ENCODE assay signal across 7 mouse cellular contexts in genomic region chr3:131109686-131110070, GRCm38 (mm10). TPM values are rescaled to one million over a fixed set of nuclear protein-coding genes. Genes with fewer than 3 reads are reported as not detected.
DNase-seq lines count a peak whose midpoint lies in the region; ATAC-seq lines count a peak whose summit lies in the region.

No protein-coding gene starts in this region.

- WGBS in neural tube, embryonic 11.5 days = under 1% methylated on average over 13 of the region's 14 CpGs
- 0% methylated on average over 13 of the region's 14 CpGs for WGBS in forebrain, embryonic 16.5 days
- WGBS in midbrain, embryonic 11.5 days = 1% methylated on average over 12 of the region's 14 CpGs

- H3K9ac ChIP-seq in neural tube, embryonic 11.5 days (ENCODE audit: low read length) = no peak overlapping the region
- H3K9ac ChIP-seq in forebrain, embryonic 16.5 days (replicated peaks; ENCODE audit: low read depth, low read length) = no peak overlapping the region
- peak overlapping the region; percentile 92 for H3K9ac ChIP-seq in midbrain, embryonic 11.5 days (ENCODE audit: low read length)

- H3K4me1 ChIP-seq in neural tube, embryonic 11.5 days (ENCODE audit: control insufficient read depth, insufficient read depth, low read length) = peaks cover 16% of the 10 kb centered on the region
- H3K4me1 ChIP-seq in forebrain, embryonic 16.5 days (replicated peaks; ENCODE audit: control insufficient read depth, insufficient read depth, low read length) = peaks cover 52% of the 10 kb centered on the region
- peaks cover 52% of the 10 kb centered on the region for H3K4me1 ChIP-seq in midbrain, embryonic 11.5 days (ENCODE audit: control insufficient read depth, insufficient read depth, low read length)

- no peaks in the 10 kb centered on the region for H3K9me3 ChIP-seq in neural tube, embryonic 11.5 days (ENCODE audit: control insufficient read depth, low read length)
- H3K9me3 ChIP-seq in forebrain, embryonic 16.5 days (ENCODE audit: control insufficient read depth, low read length) = no peaks in the 10 kb centered on the region
- H3K9me3 ChIP-seq in midbrain, embryonic 11.5 days (ENCODE audit: control insufficient read depth, low read length) = no peaks in the 10 kb centered on the region

- ATAC-seq in neural tube, embryonic 11.5 days (ENCODE audit: insufficient read depth, low FRiP score, low TSS enrichment) = no peak
- no peak for ATAC-seq in forebrain, embryonic 16.5 days
- peak; percentile 8 for ATAC-seq in midbrain, embryonic 11.5 days (ENCODE audit: low FRiP score)

- peaks cover 35% of the 10 kb centered on the region for H3K27me3 ChIP-seq in neural tube, embryonic 11.5 days (ENCODE audit: control insufficient read depth, insufficient read depth, low read length)
- H3K27me3 ChIP-seq in forebrain, embryonic 16.5 days (replicated peaks; ENCODE audit: control insufficient read depth, insufficient read depth, low read length) = peaks cover 17% of the 10 kb centered on the region
- peaks cover 28% of the 10 kb centered on the region for H3K27me3 ChIP-seq in midbrain, embryonic 11.5 days (ENCODE audit: control insufficient read depth, insufficient read depth, low read length)

- H3K36me3 ChIP-seq in neural tube, embryonic 11.5 days (ENCODE audit: control insufficient read depth, insufficient read depth, low read length) = no peaks in the 10 kb centered on the region
- no peaks in the 10 kb centered on the region for H3K36me3 ChIP-seq in forebrain, embryonic 16.5 days (ENCODE audit: control insufficient read depth, insufficient read depth)
- no peaks in the 10 kb centered on the region for H3K36me3 ChIP-seq in midbrain, embryonic 11.5 days (ENCODE audit: control insufficient read depth, insufficient read depth, low read length)

- peak overlapping the region; percentile 95 for H3K4me2 ChIP-seq in neural tube, embryonic 11.5 days (ENCODE audit: low read depth)
- H3K4me2 ChIP-seq in forebrain, embryonic 16.5 days (ENCODE audit: low read length) = peak overlapping the region; percentile 93
- peak overlapping the region; percentile 96 for H3K4me2 ChIP-seq in midbrain, embryonic 11.5 days

- peak; percentile 57 for DNase-seq in neural tube, embryonic 11.5 days (ENCODE audit: low spot score)
- DNase-seq in neural tube, embryonic 10.5 days (ENCODE audit: extremely low spot score, low spot score) = no peak
- DNase-seq in midbrain, embryonic 11.5 days (ENCODE audit: low spot score, missing footprints) = peak; percentile 94
- DNase-seq in frontal cortex, postnatal 14 days (ENCODE audit: low spot score in 2 of 2) = no peak
- no peak for DNase-seq in left cerebral cortex, adult 18-20 months (ENCODE audit: low spot score in 2 of 2)
- DNase-seq in spleen, postnatal 4 days (ENCODE audit: low spot score in 2 of 2) = no peak

- peak overlapping the region; percentile 56 for H3K4me3 ChIP-seq in neural tube, embryonic 11.5 days (ENCODE audit: low read depth, low read length)
- peak overlapping the region; percentile 54 for H3K4me3 ChIP-seq in forebrain, embryonic 16.5 days (replicated peaks; ENCODE audit: low read length)
- peak overlapping the region; percentile 77 for H3K4me3 ChIP-seq in midbrain, embryonic 11.5 days (ENCODE audit: low read depth, low read length)

- no peak overlapping the region for H3K27ac ChIP-seq in neural tube, embryonic 11.5 days (ENCODE audit: low read depth, low read length)
- H3K27ac ChIP-seq in forebrain, embryonic 16.5 days (ENCODE audit: low read length) = no peak overlapping the region
- no peak overlapping the region for H3K27ac ChIP-seq in midbrain, embryonic 11.5 days (ENCODE audit: low read depth, low read length)

RNA-seq across cellular contexts. Expression of gene Lef1, which starts 0.6 kb away (rescaled TPM):
- 24.7 and 25.5 TPM in 2 replicates for polyA plus RNA-seq in neural tube, embryonic 11.5 days (2014; fragmentation: Nextera tagmentation; extraction: Ambion mirVana)
- polyA plus RNA-seq in forebrain, embryonic 16.5 days (2015; fragmentation: Nextera tagmentation; extraction: Ambion mirVana) = 12.1 and 12.7 TPM in 2 replicates
- 66.9 and 67.7 TPM in 2 replicates for polyA plus RNA-seq in midbrain, embryonic 11.5 days (2014; fragmentation: Nextera tagmentation; extraction: Ambion mirVana)
- total RNA-seq in left cerebral cortex, adult 18-20 months (2021) = 1 to 10 TPM; 5.5 to 5.7 TPM

Comparison
In these comparisons a context has a peak if more than half of its experiments do, and no peak if none do; other contexts are left out.
1. DNase-seq: peak in neural tube, embryonic 11.5 days (single experiment) and midbrain, embryonic 11.5 days (single experiment); none in neural tube, embryonic 10.5 days (single experiment), frontal cortex, postnatal 14 days (0 of 2), left cerebral cortex, adult 18-20 months (0 of 2) and spleen, postnatal 4 days (0 of 2).
2. Peak in every context shown above with its lines, with median percentiles within 50 percentile points of each other: H3K4me2 ChIP-seq and H3K4me3 ChIP-seq.